Mouse (Mus musculus): Measurements from ENCODE around the gene Sez6l2.

The Sez6l2 gene

GRCm38 (mm10) chr7:127004122-127004875 lies 53.9 kb downstream of the Sez6l2 start:
- in situ Hi-C loops (cut with MboI, MseI) = no loop called here

DNA sequence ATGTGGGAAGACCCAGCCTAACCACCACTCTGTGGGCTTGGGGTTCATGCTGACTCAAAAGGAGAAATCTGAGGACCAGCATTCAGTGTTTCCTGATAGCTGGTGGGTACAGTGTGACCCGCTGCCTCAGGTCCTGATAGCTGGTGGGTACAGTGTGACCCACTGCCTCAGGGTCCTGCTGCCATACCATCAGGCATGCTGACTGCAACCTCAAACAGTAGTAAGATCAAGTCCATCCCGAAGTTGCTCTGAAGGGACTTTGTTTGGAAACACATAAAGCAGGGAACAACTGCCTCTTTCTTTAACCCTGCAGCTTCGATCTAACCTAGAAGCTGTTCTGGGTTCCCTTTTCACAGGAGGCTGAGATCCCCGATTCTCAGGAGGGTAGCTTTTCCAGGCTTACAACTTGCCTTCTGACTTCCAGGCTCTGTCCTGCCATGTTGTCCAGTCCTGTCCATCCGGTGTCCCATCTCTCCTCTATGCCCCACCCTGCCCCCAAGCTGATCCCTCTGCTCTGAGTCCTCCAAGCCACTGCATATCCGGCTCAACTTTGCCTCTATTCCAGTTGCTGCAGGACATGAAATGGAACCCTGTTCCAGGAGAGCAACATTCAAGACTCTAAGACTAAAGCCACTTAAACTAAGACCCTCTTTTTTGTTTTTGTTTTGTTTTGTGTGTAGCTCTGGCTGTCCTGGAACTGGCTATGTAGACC lies 57.1 kb downstream of the Sez6l2 start:
- in situ Hi-C loops (cut with MboI, MseI) = no loop called here

DNA sequence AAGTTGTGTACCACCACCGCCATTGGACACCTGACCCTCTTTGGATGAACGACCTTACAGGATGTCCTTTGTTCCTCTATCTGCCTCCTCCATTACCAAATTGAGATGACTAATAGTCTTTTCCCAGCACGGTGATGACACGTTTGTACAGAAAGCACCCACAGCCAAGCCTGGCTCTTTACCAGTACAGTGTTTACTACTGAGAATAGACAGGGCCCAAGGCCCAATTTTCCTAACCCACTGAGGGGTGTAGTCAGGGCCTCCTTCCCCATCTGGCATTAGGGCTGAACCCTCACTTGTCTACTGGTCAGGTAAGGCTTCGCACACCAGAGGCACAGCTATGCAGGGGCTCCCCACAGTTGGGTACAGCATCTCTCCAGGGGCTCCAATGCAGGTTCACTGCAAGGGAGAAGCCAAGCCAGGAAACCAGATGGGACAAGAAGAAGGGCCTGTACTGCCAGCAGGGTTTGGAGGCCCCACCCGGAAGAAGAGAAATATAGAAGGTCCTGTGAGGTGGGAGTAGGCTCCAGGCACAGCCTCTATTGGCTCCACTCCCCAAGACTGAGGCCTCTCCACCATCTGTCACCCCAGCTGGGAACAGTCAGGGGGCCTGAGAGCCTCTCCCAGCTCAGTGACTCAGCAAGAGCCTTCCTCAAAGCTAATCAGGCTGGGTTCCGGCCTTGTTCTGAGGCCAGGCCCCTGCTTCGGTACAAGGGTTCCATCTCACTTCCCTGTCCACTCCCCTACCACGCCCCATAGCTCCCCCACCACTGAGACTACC lies 58.1 kb downstream of the Sez6l2 start:
- in situ Hi-C loops (cut with MboI, MseI) = no loop called here

GRCm38 (mm10) chr7:127009307-127010085 lies 59.1 kb downstream of the Sez6l2 start:
- in situ Hi-C loops (cut with MboI, MseI) = no loop called here

- in situ Hi-C loops (cut with MboI, MseI) = no loop called here
These were observed 60.7 kb downstream of the Sez6l2 start for GRCm38 (mm10) chr7:127011051-127011450.

DNA sequence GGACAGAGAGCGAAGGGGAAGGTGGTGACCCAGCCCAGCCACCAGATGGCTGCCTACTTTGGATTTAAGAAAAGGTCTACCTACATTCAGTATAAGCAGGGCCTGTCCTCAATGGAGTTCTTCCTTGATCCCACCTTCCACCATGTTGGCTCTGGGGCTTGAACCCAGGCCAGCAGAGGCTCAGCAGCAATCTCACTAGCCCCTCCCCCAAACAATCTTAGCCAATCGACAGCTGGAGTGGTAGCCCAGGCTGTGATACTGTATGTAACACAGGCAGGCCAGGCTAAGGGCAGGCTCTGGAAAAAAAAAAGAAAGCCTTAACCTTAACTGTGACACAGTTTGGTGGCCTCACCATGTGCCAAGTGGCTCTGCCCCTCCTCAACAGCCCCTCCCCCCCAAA lies 61.4 kb downstream of the Sez6l2 start:
- in situ Hi-C loops (cut with MboI, MseI) = no loop called here

- in situ Hi-C loops (cut with MboI, MseI) = no loop called here
These were observed 62.0 kb downstream of the Sez6l2 start for GRCm38 (mm10) chr7:127012374-127012773.

DNA sequence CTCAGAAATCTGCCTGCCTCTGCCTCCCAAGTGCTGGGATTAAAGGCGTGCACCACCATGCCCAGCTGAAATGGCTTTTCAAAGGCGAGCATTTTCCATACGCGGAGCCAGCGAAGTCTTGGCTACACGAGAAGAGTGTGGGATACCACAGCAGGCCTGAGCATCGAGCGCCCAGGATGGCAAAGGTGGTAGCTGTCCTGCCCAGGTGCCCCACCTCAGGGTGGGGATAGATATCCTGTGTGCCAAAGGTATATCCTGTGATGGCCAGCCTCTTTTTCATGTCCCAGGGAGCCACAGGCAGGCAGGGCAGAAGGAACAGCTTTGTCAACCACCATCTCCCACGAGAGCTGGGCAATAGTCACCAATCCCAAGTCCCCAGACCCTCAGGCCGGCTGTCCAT lies 62.5 kb downstream of the Sez6l2 start:
- in situ Hi-C loops (cut with MboI, MseI) = no loop called here

GRCm38 (mm10) chr7:127013385-127013784 lies 63.0 kb downstream of the Sez6l2 start:
- in situ Hi-C loops (cut with MboI, MseI) = no loop called here

DNA sequence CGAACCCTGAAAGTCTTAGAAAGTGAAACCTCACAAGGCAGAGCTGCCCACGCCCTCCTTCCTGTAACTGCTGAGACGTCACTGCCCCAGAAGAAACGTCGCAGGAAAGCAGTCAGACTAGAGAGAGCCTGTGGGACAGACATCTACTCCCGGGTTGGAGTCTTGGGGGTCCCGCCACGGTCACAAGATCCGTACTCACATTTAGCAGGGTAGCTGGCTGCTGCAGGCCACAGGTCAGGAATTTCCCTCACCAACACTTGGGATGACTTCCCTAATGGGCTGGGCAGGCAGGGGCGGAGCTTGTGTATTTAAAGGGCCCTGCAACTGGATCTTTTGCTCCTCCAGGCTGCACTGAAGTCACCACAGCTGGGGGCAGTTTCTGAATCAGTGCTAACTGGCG lies 64.0 kb downstream of the Sez6l2 start, which contains the start of gene Mvp:
TSS of gene Mvp (minus strand) at position 302 of the 400 bp plus-strand sequence.
- in situ Hi-C loops (cut with MboI, MseI) = no loop called here

DNA sequence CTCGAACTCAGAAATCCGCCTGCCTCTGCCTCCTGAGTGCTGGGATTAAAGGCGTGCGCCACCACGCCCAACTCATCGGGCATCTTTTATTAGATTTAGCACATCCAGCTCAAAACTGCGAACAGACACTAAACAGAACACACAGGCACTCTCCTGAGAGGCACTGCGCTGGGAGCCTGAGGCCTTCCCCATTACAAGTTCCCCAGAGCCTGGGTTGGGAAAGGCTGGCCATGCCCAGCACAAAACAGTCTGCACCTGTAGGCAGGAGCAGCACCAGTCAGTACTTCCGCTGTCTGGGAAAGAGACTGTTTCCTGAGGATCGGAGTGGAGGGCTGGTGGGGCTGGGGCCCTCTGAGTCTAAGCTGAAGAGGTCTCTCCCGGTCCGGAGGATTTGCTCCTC lies 64.6 kb downstream of the Sez6l2 start:
- in situ Hi-C loops (cut with MboI, MseI) = no loop called here

- in situ Hi-C loops (cut with MboI, MseI) = no loop called here
These were observed 65.7 kb downstream of the Sez6l2 start for GRCm38 (mm10) chr7:127016081-127016480.

- in situ Hi-C loops (cut with MboI, MseI) = no loop called here
These were observed 65.9 kb downstream of the Sez6l2 start, which contains the start of gene Pagr1b for GRCm38 (mm10) chr7:127016481-127016485. Gene Pagr1b, minus strand, starts transcription at chr7:127016484.

GRCm38 (mm10) chr7:127016486-127016938 lies 66.1 kb downstream of the Sez6l2 start:
- in situ Hi-C loops (cut with MboI, MseI) = no loop called here

DNA sequence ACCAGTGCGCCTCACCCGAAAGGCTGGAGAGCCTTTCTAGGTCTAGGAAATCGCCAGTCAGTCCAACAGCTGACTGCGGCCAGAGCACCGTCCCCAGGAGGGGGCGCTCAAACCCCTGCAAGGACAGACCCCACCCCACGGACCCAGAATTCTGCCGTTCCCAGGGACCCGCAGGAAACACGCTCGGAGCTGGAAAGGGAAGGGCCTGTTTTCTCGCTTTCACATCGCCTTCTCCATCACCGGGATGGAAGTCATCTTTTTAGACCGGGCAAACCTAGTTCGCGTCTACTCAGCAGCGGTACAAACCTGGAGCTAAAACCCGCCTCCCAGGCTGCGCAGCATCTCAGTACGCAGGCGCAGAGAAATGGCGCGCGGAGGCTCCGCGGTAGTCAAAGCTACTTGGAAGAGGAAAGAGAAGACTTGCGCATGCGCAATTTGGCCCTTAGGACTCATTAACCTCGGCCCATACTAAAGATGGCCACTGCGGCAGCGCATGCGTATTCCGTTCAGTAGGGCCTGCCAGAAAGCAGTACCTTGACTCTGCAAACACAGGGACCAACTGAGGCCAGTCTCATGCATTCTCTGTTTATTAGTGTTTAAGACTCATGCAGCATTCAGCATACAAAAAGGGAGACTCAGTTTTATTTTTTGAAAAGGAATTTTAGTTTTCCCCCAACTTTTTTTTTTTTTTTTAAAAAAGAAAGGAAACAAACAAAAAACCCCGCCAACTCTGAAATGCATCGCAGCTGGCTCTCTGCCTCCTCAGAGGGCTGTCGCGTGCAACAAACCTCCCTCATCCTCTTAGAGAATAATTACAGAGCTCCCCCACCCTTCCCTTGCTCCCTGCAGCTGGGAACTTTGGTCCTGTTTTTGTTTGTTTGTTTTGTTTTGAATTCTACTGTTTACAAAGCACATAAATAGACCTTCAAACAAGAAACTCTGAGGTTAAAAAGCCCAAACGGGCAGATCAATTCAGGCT lies 66.9 kb downstream of the Sez6l2 start, which contains the start of gene Pagr1a:
TSS of gene Pagr1a (minus strand) at position 382 of the 979 bp plus-strand sequence.
- in situ Hi-C loops (cut with MboI, MseI) = no loop called here

- in situ Hi-C loops (cut with MboI, MseI) = no loop called here
These were observed 67.6 kb downstream of the Sez6l2 start for GRCm38 (mm10) chr7:127017950-127018345.

DNA sequence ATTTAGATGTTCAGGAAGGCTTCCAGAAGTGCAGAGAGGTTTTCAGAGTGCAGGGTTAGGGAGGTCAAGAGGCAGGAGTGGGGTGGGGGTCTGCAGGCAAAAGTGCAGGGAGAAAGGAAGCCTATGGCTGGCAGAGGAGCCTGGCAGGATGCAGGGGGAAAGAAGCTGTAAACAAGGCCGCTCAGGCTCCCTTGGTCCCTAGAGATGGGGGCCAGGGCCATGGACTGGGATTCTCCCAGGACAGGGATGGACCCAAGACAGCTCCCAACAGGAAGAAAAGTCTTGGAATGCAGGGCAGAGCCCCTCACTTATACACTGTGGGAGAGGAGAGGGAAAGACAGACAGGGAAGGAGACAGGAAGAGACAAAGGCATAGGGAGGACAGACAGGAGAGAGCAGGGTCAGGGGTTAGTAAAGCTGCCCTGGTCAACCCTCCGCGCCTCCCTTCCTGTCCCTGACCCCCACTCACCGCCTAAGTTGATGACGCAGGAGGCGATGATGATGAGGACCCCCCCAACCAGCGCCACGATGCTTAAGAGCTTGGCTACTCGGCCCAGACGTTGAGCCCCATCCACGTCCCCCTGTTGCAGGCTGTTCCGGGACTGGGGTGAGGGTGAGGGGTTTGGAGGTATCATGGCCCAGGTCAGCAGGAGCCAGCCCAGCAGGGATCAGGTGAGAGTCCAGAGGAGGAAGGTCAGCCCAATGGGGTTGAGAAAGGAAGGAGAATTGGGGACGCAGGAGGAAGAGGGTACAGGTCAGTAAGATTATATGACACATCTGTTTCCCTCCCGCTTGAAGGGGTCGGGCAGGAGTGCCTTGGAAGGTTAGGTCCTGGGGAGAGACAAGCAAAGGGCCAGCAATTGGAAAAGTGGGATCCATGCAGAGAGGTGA lies 68.3 kb downstream of the Sez6l2 start:
- in situ Hi-C loops (cut with MboI, MseI) = no loop called here

- in situ Hi-C loops (cut with MboI, MseI) = no loop called here
These were observed 69.1 kb downstream of the Sez6l2 start for GRCm38 (mm10) chr7:127019306-127019960.

GRCm38 (mm10) chr7:127020031-127020430 lies 69.7 kb downstream of the Sez6l2 start:
- in situ Hi-C loops (cut with MboI, MseI) = loop anchor here (5.0 to 10.0 kb wide), 3 partner anchors 72 to 1415 kb away; partner anchors contain the start of genes AI467606 (in 1 of the 2), Cd2bp2 (in 1 of the 2) and Il21r (in 1 of the 2)
